Mouse (Mus musculus) myocyte (in vitro differentiated cells): ENCODE data around the gene Eps8. TPM values are rescaled to one million over a fixed set of nuclear protein-coding genes. Genes with fewer than 3 reads are reported as not detected.

Source experiments
- H3K27me3 ChIP-seq: one replicate; pipeline ENCODE4 v1.6.1; 2011; ENCODE audit not compliant: control insufficient read depth, insufficient read depth, insufficient read length
- H3K36me3 ChIP-seq: one replicate; pipeline ENCODE4 v1.6.1; 2011; ENCODE audit not compliant: control insufficient read depth, insufficient read depth
- H3K4me2 ChIP-seq: one replicate; pipeline ENCODE4 v1.6.1; 2011; ENCODE audit warnings: low read depth, control low read depth
- H3K4me3 ChIP-seq: one replicate; pipeline ENCODE4 v1.5.1; 2011; ENCODE audit warnings: mild to moderate bottlenecking, control low read depth, moderate library complexity
- H3K79me2 ChIP-seq: one replicate; pipeline ENCODE4 v1.6.1; 2011; ENCODE audit not compliant: control insufficient read depth, insufficient read depth
- H3ac ChIP-seq: one replicate; pipeline ENCODE4 v1.6.1; 2011; ENCODE audit not compliant: control insufficient read depth, insufficient read length
- CEBPB ChIP-seq: IDR thresholded peaks from 2 replicates; pipeline ENCODE4 v1.6.1; 2011; ENCODE audit warnings: mild to moderate bottlenecking, moderate library complexity; ENCODE audit not compliant: poor library complexity, insufficient read depth, severe bottlenecking
- E2F4 ChIP-seq: IDR thresholded peaks from one replicate; pipeline ENCODE4 v1.6.1; 2011; ENCODE audit warnings: mild to moderate bottlenecking, control low read depth, moderate library complexity; ENCODE audit not compliant: insufficient read depth
- MAX ChIP-seq: IDR thresholded peaks from one replicate; pipeline ENCODE4 v1.6.1; 2011; ENCODE audit warnings: low read depth, mild to moderate bottlenecking, control low read depth
- MYOD1 ChIP-seq, 3 experiments: IDR thresholded peaks; one replicate each; pipeline ENCODE4 v1.6.1; 2011; ENCODE audit warnings: control low read depth in 2 of 3, low read depth in 2 of 3, mild to moderate bottlenecking in 2 of 3, moderate library complexity in 1 of 3; ENCODE audit not compliant: insufficient read length in 2 of 3, control insufficient read depth in 1 of 3
- MYOG ChIP-seq, 3 experiments: IDR thresholded peaks; one replicate each; pipeline ENCODE4 v1.6.1; 2011; ENCODE audit warnings: control low read depth in 2 of 3, low read depth in 2 of 3, mild to moderate bottlenecking in 2 of 3; ENCODE audit not compliant: insufficient read length in 2 of 3, control insufficient read depth in 1 of 3, insufficient read depth in 1 of 3
- POLR2A ChIP-seq: IDR thresholded peaks from one replicate; pipeline ENCODE4 v1.6.1; 2011; ENCODE audit warnings: low read depth, mild to moderate bottlenecking, control low read depth, moderate library complexity; ENCODE audit not compliant: insufficient read length
- POLR2AphosphoS2 ChIP-seq: IDR thresholded peaks from one replicate; pipeline ENCODE4 v1.6.1; 2011; ENCODE audit warnings: low read depth, control low read depth; ENCODE audit not compliant: insufficient read length
- REST ChIP-seq: IDR thresholded peaks from one replicate; pipeline ENCODE4 v1.6.1; 2011; ENCODE audit warnings: mild to moderate bottlenecking, control low read depth, moderate library complexity; ENCODE audit not compliant: insufficient read depth, insufficient read length
- SRF ChIP-seq: IDR thresholded peaks from one replicate; pipeline ENCODE4 v1.6.1; 2011; ENCODE audit warnings: low read depth; ENCODE audit not compliant: control insufficient read depth, insufficient read length
- TCF12 ChIP-seq: IDR thresholded peaks from one replicate; pipeline ENCODE4 v1.6.1; 2011; ENCODE audit warnings: mild to moderate bottlenecking, control low read depth; ENCODE audit not compliant: poor library complexity, insufficient read depth, severe bottlenecking
- TCF3 ChIP-seq: IDR thresholded peaks from one replicate; pipeline ENCODE4 v1.6.1; 2011; ENCODE audit warnings: low read depth, control low read depth; ENCODE audit not compliant: insufficient read length
- USF1 ChIP-seq: IDR thresholded peaks from one replicate; pipeline ENCODE4 v1.6.1; 2011; ENCODE audit warnings: low read depth, mild to moderate bottlenecking, control low read depth, moderate library complexity
- polyA plus RNA-seq: library from polyadenylated mRNA; unstranded; fragments of >200 nt; fragmentation: generic; extraction: Trizol; gene quantifications from one replicate; pipeline ENCODE4 v1.2.1, GENCODE M21; 2012; ENCODE audit warnings: missing spikeins

The Eps8 gene
- polyA plus RNA-seq, 1 experiment: 12.4 TPM

- no peaks in the 10 kb centered on the region for H3K36me3 ChIP-seq
- H3K4me2 ChIP-seq: no peak overlapping the region
- TF ChIP-seq CEBPB (no peak), E2F4 (no peak), POLR2AphosphoS2 (no peak), TCF3 (no peak), SRF (no peak), MYOG (IDR thresholded peaks at IDR 0.05; ENCODE audit: control insufficient read depth in 1 of 3, insufficient read depth in 1 of 3, insufficient read length in 2 of 3, low read depth in 2 of 3) (no peak), USF1 (no peak), MYOD1 (IDR thresholded peaks at IDR 0.05; ENCODE audit: control insufficient read depth in 1 of 3, insufficient read length in 2 of 3, low read depth in 2 of 3) (no peak), POLR2A (no peak), MAX (no peak)
- no peak overlapping the region for H3ac ChIP-seq
- no peaks in the 10 kb centered on the region for H3K27me3 ChIP-seq
- no peak overlapping the region for H3K4me3 ChIP-seq
- H3K79me2 ChIP-seq: no peaks in the 10 kb centered on the region
These were observed 14.8 kb upstream of the Eps8 start for GRCm38 (mm10) chr6:137669433-137669832.

- no peaks in the 10 kb centered on the region for H3K27me3 ChIP-seq
- no peak overlapping the region for H3K4me2 ChIP-seq
- no peaks in the 10 kb centered on the region for H3K36me3 ChIP-seq
- no peak overlapping the region for H3ac ChIP-seq
- no peaks in the 10 kb centered on the region for H3K79me2 ChIP-seq
- H3K4me3 ChIP-seq: no peak overlapping the region
- TF ChIP-seq MYOD1 (IDR thresholded peaks at IDR 0.05; ENCODE audit: control insufficient read depth in 1 of 3, insufficient read length in 2 of 3, low read depth in 2 of 3) (no peak), POLR2A (no peak), E2F4 (no peak), TCF12 (no peak), MYOG (IDR thresholded peaks at IDR 0.05; ENCODE audit: control insufficient read depth in 1 of 3, insufficient read depth in 1 of 3, insufficient read length in 2 of 3, low read depth in 2 of 3) (no peak), TCF3 (no peak), REST (no peak), USF1 (no peak), POLR2AphosphoS2 (no peak), MAX (no peak)
These were observed 13.7 kb upstream of the Eps8 start for GRCm38 (mm10) chr6:137668331-137668730.

GRCm38 (mm10) chr6:137667665-137668064, 13.0 kb upstream of the Eps8 start:
- Histone ChIP-seq H3K4me3 (no peak overlapping the region), H3K4me2 (no peak overlapping the region), H3K27me3 (no peaks in the 10 kb centered on the region), H3K79me2 (no peaks in the 10 kb centered on the region), H3K36me3 (no peaks in the 10 kb centered on the region), H3ac (no peak overlapping the region)
- no peak for TF ChIP-seq E2F4
- TF ChIP-seq USF1: no peak
- TF ChIP-seq TCF12: no peak
- no peak for TF ChIP-seq MYOG (IDR thresholded peaks at IDR 0.05; ENCODE audit: control insufficient read depth in 1 of 3, insufficient read depth in 1 of 3, insufficient read length in 2 of 3, low read depth in 2 of 3)
- no peak for TF ChIP-seq MAX
- TF ChIP-seq SRF: no peak
- no peak for TF ChIP-seq POLR2AphosphoS2
- TF ChIP-seq REST: no peak
- no peak for TF ChIP-seq TCF3
- no peak for TF ChIP-seq POLR2A
- no peak for TF ChIP-seq CEBPB
- no peak for TF ChIP-seq MYOD1 (IDR thresholded peaks at IDR 0.05; ENCODE audit: control insufficient read depth in 1 of 3, insufficient read length in 2 of 3, low read depth in 2 of 3)

GRCm38 (mm10) chr6:137664936-137665335, 10.3 kb upstream of the Eps8 start:
- H3K79me2 ChIP-seq: no peaks in the 10 kb centered on the region
- H3K4me2 ChIP-seq: no peak overlapping the region
- TF ChIP-seq CEBPB (no peak), MAX (no peak), USF1 (no peak), POLR2AphosphoS2 (no peak), MYOD1 (IDR thresholded peaks at IDR 0.05; ENCODE audit: control insufficient read depth in 1 of 3, insufficient read length in 2 of 3, low read depth in 2 of 3) (no peak), MYOG (IDR thresholded peaks at IDR 0.05; ENCODE audit: control insufficient read depth in 1 of 3, insufficient read depth in 1 of 3, insufficient read length in 2 of 3, low read depth in 2 of 3) (no peak), POLR2A (no peak)
- no peaks in the 10 kb centered on the region for H3K36me3 ChIP-seq
- no peak overlapping the region for H3K4me3 ChIP-seq
- H3ac ChIP-seq: no peak overlapping the region
- no peaks in the 10 kb centered on the region for H3K27me3 ChIP-seq

GRCm38 (mm10) chr6:137661583-137662365, 7.1 kb upstream of the Eps8 start:
- Histone ChIP-seq H3ac (no peak overlapping the region), H3K4me3 (no peak overlapping the region), H3K4me2 (no peak overlapping the region), H3K36me3 (no peaks in the 10 kb centered on the region), H3K27me3 (no peaks in the 10 kb centered on the region), H3K79me2 (no peaks in the 10 kb centered on the region)
- TF ChIP-seq REST (no peak), TCF3 (no peak), USF1 (no peak), SRF (no peak), MYOD1 (IDR thresholded peaks at IDR 0.05; ENCODE audit: control insufficient read depth in 1 of 3, insufficient read length in 2 of 3, low read depth in 2 of 3) (no peak), CEBPB (no peak), TCF12 (no peak)
